Comparison of ENCODE assay signal across 18 mouse cellular contexts in the genomic region with DNA sequence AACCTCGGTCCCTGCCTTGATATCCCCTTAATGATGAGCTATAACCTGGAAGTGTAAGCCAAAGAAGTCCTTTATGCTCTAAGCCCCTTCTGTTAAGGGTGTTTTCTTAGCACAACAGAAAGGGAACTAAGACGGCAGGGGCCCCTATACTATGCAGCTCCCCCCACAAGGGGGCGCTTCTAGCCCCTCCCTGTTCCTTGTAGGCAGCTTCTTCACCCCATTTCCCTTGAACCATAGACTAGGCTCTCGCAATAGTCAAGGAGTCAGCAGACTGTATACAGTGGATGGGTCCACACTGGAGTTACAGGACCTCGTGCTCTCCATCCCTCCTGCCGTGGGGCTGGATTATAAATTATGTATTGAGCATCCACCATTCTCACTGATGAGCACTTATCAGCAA.
DNase-seq lines count a peak whose midpoint lies in the region; ATAC-seq and TF ChIP-seq lines count a peak whose summit lies in the region.
"Had no signal": no experiment of that assay in that cellular context is flagged by ENCODE, and none has a peak within 500 bp of the region (broad histone marks: within the 10 kb centered on the region; RNA-seq: fewer than 3 reads in every experiment).

No protein-coding gene starts in this region.

- ATAC-seq in liver, postnatal 0 days = no peak
- peak; percentile 66 for ATAC-seq in common myeloid progenitor, adult 5-6 weeks (replicated peaks; ENCODE audit: low read depth, poor library complexity, severe bottlenecking)
- ATAC-seq: inflammation-experienced regulatory T-cells, adult 6 months; midbrain, embryonic 13.5 days had no signal

- no peaks in the 10 kb centered on the region for H3K36me3 ChIP-seq in heart, adult 2 months (ENCODE audit: control insufficient read depth, insufficient read depth, low read length)
- H3K36me3 ChIP-seq in liver, postnatal 0 days (replicated peaks; ENCODE audit: insufficient read depth, low read length) = no peaks in the 10 kb centered on the region
- H3K36me3 ChIP-seq: embryonic facial prominence, embryonic 12.5 days; midbrain, embryonic 13.5 days; stomach, embryonic 15.5 days had no signal

- no peak for DNase-seq in heart, adult 2 months
- DNase-seq in heart, adult 8-10 months (ENCODE audit: low spot score) = no peak
- DNase-seq in liver, postnatal 0 days = no peak
- no peak for DNase-seq in liver
- DNase-seq in B cell, adult 2 months = peak; percentile 22 to 25
- DNase-seq in adrenal gland, postnatal 4 days (ENCODE audit: low spot score in 2 of 2) = no peak
- no peak for DNase-seq in adrenal gland, postnatal 36 days
- DNase-seq: cerebellum, postnatal 14 days; heart, postnatal 14 days; kidney, postnatal 25 days; layer of hippocampus, postnatal 36 days; lung, postnatal 10 days; right cerebral cortex, postnatal 4 days had no signal

- no peak overlapping the region for H3K4me2 ChIP-seq in liver, postnatal 0 days (ENCODE audit: low read depth, low read length)
- H3K4me2 ChIP-seq: embryonic facial prominence, embryonic 12.5 days; midbrain, embryonic 13.5 days; stomach, embryonic 15.5 days had no signal

- no peaks in the 10 kb centered on the region for H3K27me3 ChIP-seq in heart, adult 2 months (ENCODE audit: control insufficient read depth, insufficient read depth, low read length)
- H3K27me3 ChIP-seq in liver, postnatal 0 days (ENCODE audit: insufficient read depth, low read length) = no peaks in the 10 kb centered on the region
- H3K27me3 ChIP-seq: embryonic facial prominence, embryonic 12.5 days; midbrain, embryonic 13.5 days; stomach, embryonic 15.5 days had no signal

- no peaks in the 10 kb centered on the region for H3K9me3 ChIP-seq in liver, postnatal 0 days (ENCODE audit: low read length)
- H3K9me3 ChIP-seq: embryonic facial prominence, embryonic 12.5 days; midbrain, embryonic 13.5 days; stomach, embryonic 15.5 days had no signal

- no peak overlapping the region for H3K4me3 ChIP-seq in heart, adult 2 months
- H3K4me3 ChIP-seq in liver, postnatal 0 days (ENCODE audit: low read depth, low read length) = no peak overlapping the region
- H3K4me3 ChIP-seq: embryonic facial prominence, embryonic 12.5 days; midbrain, embryonic 13.5 days; stomach, embryonic 15.5 days had no signal

- intact Hi-C loops in heart, adult 2 months (cut with DNase I) = no loop called here

- WGBS in heart, adult 2 months = 72% methylated on average over 6 of the region's 6 CpGs
- WGBS in liver, postnatal 0 days (ENCODE audit: insufficient replicate concordance) = 61% methylated on average over 6 of the region's 6 CpGs

- no peak for TF ChIP-seq EP300 in heart, adult 2 months (IDR thresholded peaks at IDR 0.05; ENCODE audit: insufficient read depth, low read depth, low read length)
- no peak for TF ChIP-seq EP300 in liver, postnatal 0 days (IDR thresholded peaks at IDR 0.05; ENCODE audit: low read depth)

- no peaks in the 10 kb centered on the region for H3K79me2 ChIP-seq in heart, adult 2 months (replicated peaks; ENCODE audit: control insufficient read depth, insufficient read depth, low read length)

- TF ChIP-seq CTCF in heart, adult 2 months (IDR thresholded peaks at IDR 0.05) = 0 out of 2 replicates have a peak, but pooled peaks have one; percentile 18
- peak; percentile 19; the same call in 1 of the 2 replicates for TF ChIP-seq CTCF in liver, postnatal 0 days (IDR thresholded peaks at IDR 0.05; ENCODE audit: low read depth)

- no peak for TF ChIP-seq POLR2A in heart, adult 2 months (IDR thresholded peaks at IDR 0.05; ENCODE audit: insufficient read depth, low read depth, low read length)

- no peak overlapping the region for H3K27ac ChIP-seq in heart, adult 2 months
- H3K27ac ChIP-seq in liver, postnatal 0 days (ENCODE audit: low read depth) = no peak overlapping the region
- H3K27ac ChIP-seq: embryonic facial prominence, embryonic 12.5 days; midbrain, embryonic 13.5 days; stomach, embryonic 15.5 days had no signal

- H3K4me1 ChIP-seq in heart, adult 2 months (ENCODE audit: control insufficient read depth, insufficient read depth, low read length) = no peaks in the 10 kb centered on the region
- no peaks in the 10 kb centered on the region for H3K4me1 ChIP-seq in liver, postnatal 0 days (ENCODE audit: insufficient read depth)
- H3K4me1 ChIP-seq: embryonic facial prominence, embryonic 12.5 days; midbrain, embryonic 13.5 days; stomach, embryonic 15.5 days had no signal

- H3K9ac ChIP-seq in heart, adult 2 months (ENCODE audit: low read depth, low read length) = no peak overlapping the region
- H3K9ac ChIP-seq in liver, postnatal 0 days (replicated peaks) = no peak overlapping the region
- H3K9ac ChIP-seq: embryonic facial prominence, embryonic 12.5 days; midbrain, embryonic 13.5 days; stomach, embryonic 15.5 days had no signal

Comparison
In these comparisons a context has a peak if more than half of its experiments do, and no peak if none do; other contexts are left out.
1. DNase-seq: peak in B cell, adult 2 months (2 of 2); none in heart, adult 2 months (0 of 2), heart, adult 8-10 months (single experiment), liver, postnatal 0 days (single experiment), liver (single experiment), adrenal gland, postnatal 4 days (0 of 2) and adrenal gland, postnatal 36 days (0 of 2).